Mouse (Mus musculus) heart, postnatal 14 days (tissue): Measurements from ENCODE around the gene Fam163b. TPM values are rescaled to one million over a fixed set of nuclear protein-coding genes. Genes with fewer than 3 reads are reported as not detected.

Experiments used
- DNase-seq, 2 experiments: peaks; one replicate each; pipeline ENCODE4 v3.0.0; 2021 to 2022
- intact Hi-C: fragments of 180-260 bp; cut with DNase I; formaldehyde crosslinking; loops from one replicate; pipeline ENCODE4 v1.15.1; 2025
- long read RNA-seq, 2 experiments: library from polyadenylated mRNA; stranded (forward); transcript quantifications; one replicate each; pipeline ENCODE4 v2.0.0; 2021
- total RNA-seq, 2 experiments: library from RNA; stranded (reverse); gene quantifications; 2 replicates each; pipeline ENCODE4 v1.2.3; 2021

Gene Fam163b
- under 1 TPM; 0.38 to 0.51 TPM for total RNA-seq
- long read RNA-seq, experiment 1, partial matches to known transcripts = 0 of 2 reads
- long read RNA-seq, experiment 1, other reads (novel, unspliced or antisense) = 0 of 2 reads
- long read RNA-seq, experiment 2 = 0 reads

- intact Hi-C loops = no loop called here
- peak; percentile 57 to 62 for DNase-seq
These were observed at the start of gene Fam163b for GRCm38 (mm10) chr2:27141950-27142693. Fam163b (minus strand) TSS chr2:27142491.

- DNase-seq = no peak
- intact Hi-C loops = loop anchor here (5.0 kb wide), 1 partner anchor 63 kb away; no protein-coding TSS in a partner anchor
These were observed 47.7 kb upstream of the Fam163b start for GRCm38 (mm10) chr2:27189994-27190393.

GRCm38 (mm10) chr2:27187531-27187930, 45.2 kb upstream of the Fam163b start:
- intact Hi-C loops = no loop called here
- DNase-seq = no peak

- no peak for DNase-seq
- intact Hi-C loops = no loop called here
These were observed 41.4 kb upstream of the Fam163b start for GRCm38 (mm10) chr2:27183734-27184133.

- intact Hi-C loops = no loop called here
- DNase-seq = peak; percentile 35 to 56
These were observed 39.6 kb upstream of the Fam163b start for GRCm38 (mm10) chr2:27181907-27182306.

GRCm38 (mm10) chr2:27179101-27179500, 36.8 kb upstream of the Fam163b start:
- no peak for DNase-seq
- intact Hi-C loops = loop anchor here (5.0 kb wide), 1 partner anchor 48 kb away; no protein-coding TSS in a partner anchor

- peak; percentile 36 to 58 for DNase-seq
- intact Hi-C loops = loop anchor here (5.0 kb wide), 1 partner anchor 52 kb away; no protein-coding TSS in a partner anchor
These were observed 33.5 kb upstream of the Fam163b start for GRCm38 (mm10) chr2:27175696-27176267.

- no peak for DNase-seq
These were observed 32.0 kb upstream of the Fam163b start for GRCm38 (mm10) chr2:27174242-27174641.

GRCm38 (mm10) chr2:27166999-27167398, 24.7 kb upstream of the Fam163b start:
- DNase-seq = no peak
- intact Hi-C loops = no loop called here

More at GRCm38 (mm10) chr2:27174242-27174641, 32.0 kb upstream of the Fam163b start:
- intact Hi-C loops = no loop called here

GRCm38 (mm10) chr2:27166074-27166473, 23.8 kb upstream of the Fam163b start:
- intact Hi-C loops = no loop called here
- DNase-seq = no peak

- no peak for DNase-seq
- intact Hi-C loops = no loop called here
These were observed 22.7 kb upstream of the Fam163b start, which contains the start of gene Dbh for GRCm38 (mm10) chr2:27164796-27165590. Dbh (plus strand) TSS chr2:27165233.

GRCm38 (mm10) chr2:27163851-27164250, 21.6 kb upstream of the Fam163b start:
- intact Hi-C loops = no loop called here
- no peak for DNase-seq

- intact Hi-C loops = no loop called here
- DNase-seq = no peak
These were observed 20.4 kb upstream of the Fam163b start for GRCm38 (mm10) chr2:27162656-27163055.

GRCm38 (mm10) chr2:27161526-27161925, 19.2 kb upstream of the Fam163b start:
- no peak for DNase-seq
- intact Hi-C loops = no loop called here

GRCm38 (mm10) chr2:27156596-27156995, 14.3 kb upstream of the Fam163b start:
- intact Hi-C loops = no loop called here
- DNase-seq = no peak

GRCm38 (mm10) chr2:27154466-27155185, 12.3 kb upstream of the Fam163b start:
- no peak for DNase-seq
- intact Hi-C loops = no loop called here

- intact Hi-C loops = no loop called here
- no peak for DNase-seq
These were observed 7.2 kb upstream of the Fam163b start for GRCm38 (mm10) chr2:27149457-27149856.

- intact Hi-C loops = no loop called here
These were observed 4.5 kb upstream of the Fam163b start for GRCm38 (mm10) chr2:27146840-27147239.

GRCm38 (mm10) chr2:27144957-27145356, 2.7 kb upstream of the Fam163b start:
- DNase-seq = no peak
- intact Hi-C loops = no loop called here

More at GRCm38 (mm10) chr2:27146840-27147239, 4.5 kb upstream of the Fam163b start:
- DNase-seq = no peak

- DNase-seq = no peak
These were observed 3.9 kb downstream of the Fam163b start for GRCm38 (mm10) chr2:27138356-27138755.

More at GRCm38 (mm10) chr2:27138356-27138755, 3.9 kb downstream of the Fam163b start:
- intact Hi-C loops = no loop called here
